Mouse (Mus musculus) MEL (cell line): Measurements from ENCODE around the gene Wfdc3. TPM values are rescaled to one million over a fixed set of nuclear protein-coding genes. Genes with fewer than 3 reads are reported as not detected.

Experiments used
- DNase-seq: peaks from one replicate; pipeline ENCODE4 v3.0.0; 2011; ENCODE audit warnings: low read depth, low spot score
- H3K27ac ChIP-seq: 2 replicates; pipeline ENCODE4 v1.5.1; 2012; ENCODE audit warnings: low read depth, mild to moderate bottlenecking, control low read depth, low read length, moderate library complexity; ENCODE audit not compliant: control insufficient read depth
- H3K27me3 ChIP-seq, 2 experiments: fragments of 150-350 bp in 1 of 2; sonication (generic) in 1 of 2; 2 replicates each; pipeline ENCODE4 v1.6.1; 2012; ENCODE audit warnings: low read length in 2 of 2, mild to moderate bottlenecking in 2 of 2, improper control_type of control experiment in 1 of 2, moderate library complexity in 1 of 2; ENCODE audit not compliant: insufficient read depth in 2 of 2, control insufficient read depth in 1 of 2
- H3K36me3 ChIP-seq, 2 experiments: 2 replicates each; pipeline ENCODE4 v1.6.1; 2012 to 2014; ENCODE audit warnings: low read length in 2 of 2, improper control_type of control experiment in 1 of 2, inconsistent platforms in 1 of 2, mild to moderate bottlenecking in 1 of 2; ENCODE audit not compliant: insufficient read depth in 2 of 2, control insufficient read depth in 1 of 2
- H3K4me1 ChIP-seq, 2 experiments: fragments of 150-350 bp in 1 of 2; sonication (generic) in 1 of 2; 2 replicates each; pipeline ENCODE4 v1.6.1; 2012; ENCODE audit warnings: low read length in 2 of 2, improper control_type of control experiment in 1 of 2, mild to moderate bottlenecking in 1 of 2; ENCODE audit not compliant: insufficient read depth in 2 of 2, control insufficient read depth in 1 of 2
- H3K4me3 ChIP-seq, 2 experiments: fragments of 150-350 bp in 1 of 2; sonication (generic) in 1 of 2; 2 replicates each; pipeline ENCODE4 v1.5.1; 2012; ENCODE audit warnings: low read depth in 2 of 2, low read length in 2 of 2, mild to moderate bottlenecking in 2 of 2, moderate library complexity in 2 of 2, control low read depth in 1 of 2, improper control_type of control experiment in 1 of 2; ENCODE audit not compliant: control insufficient read depth in 1 of 2, insufficient read depth in 1 of 2
- H3K79me2 ChIP-seq: 2 replicates; pipeline ENCODE4 v1.6.1; 2012; ENCODE audit warnings: mild to moderate bottlenecking, low read length, moderate library complexity; ENCODE audit not compliant: control insufficient read depth, poor library complexity, insufficient read depth
- H3K9ac ChIP-seq: 2 replicates; pipeline ENCODE4 v1.6.1; 2012; ENCODE audit warnings: low read depth, mild to moderate bottlenecking, control low read depth, low read length, moderate library complexity; ENCODE audit not compliant: control insufficient read depth, poor library complexity, severe bottlenecking
- H3K9me3 ChIP-seq: fragments of 150-350 bp; sonication (generic); replicated peaks from 2 replicates; pipeline ENCODE4 v1.6.1; 2012; ENCODE audit warnings: mild to moderate bottlenecking, low read length, improper control_type of control experiment, moderate library complexity; ENCODE audit not compliant: insufficient read depth
- BHLHE40 ChIP-seq: IDR thresholded peaks from 2 replicates; pipeline ENCODE4 v1.6.1; 2012; ENCODE audit warnings: low read depth, mild to moderate bottlenecking, inconsistent platforms, low read length, improper control_type of control experiment, borderline replicate concordance
- CHD1 ChIP-seq: IDR thresholded peaks from 2 replicates; pipeline ENCODE4 v1.6.1; 2012; ENCODE audit warnings: low read depth, mild to moderate bottlenecking, inconsistent platforms, low read length, improper control_type of control experiment
- CHD2 ChIP-seq: IDR thresholded peaks from 2 replicates; pipeline ENCODE4 v1.6.1; 2011; ENCODE audit warnings: low read length, improper control_type of control experiment
- CTCF ChIP-seq, 3 experiments: IDR thresholded peaks in 2 of 3; conservative IDR thresholded peaks in 1 of 3; 2 replicates each; pipeline ENCODE4 v1.5.1; 2011 to 2012; ENCODE audit warnings: low read length in 3 of 3, low read depth in 2 of 3, mild to moderate bottlenecking in 2 of 3, improper control_type of control experiment in 1 of 3, inconsistent platforms in 1 of 3, mixed read lengths in 1 of 3, moderate library complexity in 1 of 3; ENCODE audit not compliant: control insufficient read depth in 1 of 3, insufficient read depth in 1 of 3, poor library complexity in 1 of 3, severe bottlenecking in 1 of 3
- E2F4 ChIP-seq: IDR thresholded peaks from 2 replicates; pipeline ENCODE4 v1.6.1; 2011; ENCODE audit warnings: low read depth, low read length, improper control_type of control experiment, borderline replicate concordance
- ELF1 ChIP-seq: IDR thresholded peaks from 2 replicates; pipeline ENCODE4 v1.6.1; 2014; ENCODE audit warnings: low read depth, mild to moderate bottlenecking, inconsistent platforms, low read length, improper control_type of control experiment, moderate library complexity
- MAZ ChIP-seq: IDR thresholded peaks from 2 replicates; pipeline ENCODE4 v1.6.1; 2012; ENCODE audit warnings: low read depth, mild to moderate bottlenecking, inconsistent platforms, low read length, improper control_type of control experiment
- MEF2A ChIP-seq: IDR thresholded peaks from 2 replicates; pipeline ENCODE4 v1.6.1; 2014; ENCODE audit warnings: low read depth, mild to moderate bottlenecking, inconsistent platforms, low read length, improper control_type of control experiment; ENCODE audit not compliant: poor library complexity, insufficient replicate concordance, severe bottlenecking; ENCODE audit errors: extremely low read depth
- NRF1 ChIP-seq: IDR thresholded peaks from 2 replicates; pipeline ENCODE4 v1.6.1; 2014; ENCODE audit warnings: low read depth, mild to moderate bottlenecking, inconsistent platforms, low read length, improper control_type of control experiment, moderate library complexity; ENCODE audit not compliant: poor library complexity, insufficient read depth, severe bottlenecking
- POLR2AphosphoS5 ChIP-seq: IDR thresholded peaks from 2 replicates; pipeline ENCODE4 v1.6.1; 2012; ENCODE audit warnings: low read depth, borderline replicate concordance, mild to moderate bottlenecking, inconsistent platforms, low read length, moderate library complexity, mixed read lengths
- RCOR1 ChIP-seq: IDR thresholded peaks from 2 replicates; pipeline ENCODE4 v1.6.1; 2012; ENCODE audit warnings: low read depth, mild to moderate bottlenecking, inconsistent platforms, low read length, improper control_type of control experiment
- TAL1 ChIP-seq: IDR thresholded peaks from 2 replicates; pipeline ENCODE4 v1.6.1; 2012; ENCODE audit warnings: mild to moderate bottlenecking, inconsistent platforms, low read length, moderate library complexity, mixed read lengths
- TBP ChIP-seq: IDR thresholded peaks from 2 replicates; pipeline ENCODE4 v1.8.0; 2011; ENCODE audit warnings: low read depth, low read length, improper control_type of control experiment
- UBTF ChIP-seq: IDR thresholded peaks from 2 replicates; pipeline ENCODE4 v1.6.1; 2012; ENCODE audit warnings: low read depth, mild to moderate bottlenecking, inconsistent platforms, low read length, improper control_type of control experiment, moderate library complexity, borderline replicate concordance; ENCODE audit not compliant: insufficient read depth
- USF2 ChIP-seq, 2 experiments: IDR thresholded peaks; 2 replicates each; pipeline ENCODE4 v1.6.1; 2011 to 2012; ENCODE audit warnings: improper control_type of control experiment in 2 of 2, low read length in 2 of 2, borderline replicate concordance in 1 of 2, inconsistent platforms in 1 of 2, low read depth in 1 of 2, mild to moderate bottlenecking in 1 of 2; ENCODE audit not compliant: insufficient read depth in 1 of 2
- ZMIZ1 ChIP-seq: IDR thresholded peaks from 2 replicates; pipeline ENCODE4 v1.6.1; 2012; ENCODE audit warnings: low read depth, mild to moderate bottlenecking, inconsistent platforms, low read length, improper control_type of control experiment, moderate library complexity
- polyA plus RNA-seq, 2 experiments: library from polyadenylated mRNA; stranded (reverse) in 1 of 2; unstranded in 1 of 2; fragments of >175 nt in 1 of 2; fragments of >200 nt in 1 of 2; gene quantifications; 2 replicates each; pipeline versions ENCODE4 v1.2.1 to v1.2.4; 2012; ENCODE audit warnings: low replicate concordance in 2 of 2, low read depth in 1 of 2; ENCODE audit not compliant: insufficient read length in 2 of 2, insufficient read depth in 1 of 2, missing spikeins in 1 of 2
- total RNA-seq: library from RNA; depleted of rRNA; stranded (reverse); fragments of 300-350 nt; gene quantifications from 2 replicates; pipeline ENCODE4 v1.2.3, GENCODE M21; 2012; rRNA removed

Wfdc3 gene
- total and polyA plus RNA-seq, 3 experiments, result 0.31 to 0.40 TPM; not detected in 1

DNA sequence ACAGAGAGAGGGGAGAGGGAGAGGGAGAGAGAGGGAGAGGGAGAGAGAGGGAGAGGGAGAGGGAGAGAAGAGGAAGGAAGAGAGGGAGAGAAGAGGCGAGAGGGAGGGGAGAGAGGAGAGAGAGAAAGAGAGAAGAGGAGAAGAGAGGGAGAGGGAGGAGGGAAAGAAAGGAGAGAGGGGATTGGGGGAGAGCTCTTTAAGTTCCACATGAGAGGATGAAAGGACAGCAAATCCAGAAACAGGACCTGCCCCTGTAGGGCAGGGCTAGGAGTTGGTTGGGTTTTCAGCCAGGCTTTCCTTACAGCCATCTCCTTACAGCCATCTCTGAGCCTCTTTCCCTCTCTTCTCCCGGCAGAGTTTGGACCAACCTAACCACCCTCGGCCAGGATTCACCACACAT, 60.9 kb downstream of the Wfdc3 start, which contains the start of gene Wfdc13:
TSS of gene Wfdc13 (plus strand) at position 301 of the 400 bp plus-strand sequence.
- Histone ChIP-seq H3K36me3 (no peaks in the 10 kb centered on the region), H3K9ac (no peak within 1 kb of the TSS), H3K9me3 (no peaks in the 10 kb centered on the region), H3K27ac (no peak within 1 kb of the TSS), H3K4me1 (no peaks in the 10 kb centered on the region; a peak in 1 of 4 replicates), H3K27me3 (peaks cover 6 to 10% of the 10 kb centered on the region in 2 experiments), H3K79me2 (no peaks in the 10 kb centered on the region; the same call in 1 of the 2 replicates), H3K4me3 (no peak within 1 kb of the TSS)
- TF ChIP-seq ELF1 (no peak), MAZ (no peak), TBP (no peak), UBTF (no peak), TAL1 (no peak), CTCF (IDR thresholded peaks at IDR 0.05 in 2 of 3, conservative IDR thresholded peaks at IDR 0.05 in 1 of 3; ENCODE audit: control insufficient read depth in 1 of 3, insufficient read depth in 1 of 3, low read depth in 2 of 3, low read length in 3 of 3, poor library complexity in 1 of 3, severe bottlenecking in 1 of 3) (no peak), USF2 (IDR thresholded peaks at IDR 0.05; ENCODE audit: borderline replicate concordance in 1 of 2, insufficient read depth in 1 of 2, low read depth in 1 of 2, low read length in 2 of 2) (no peak), ZMIZ1 (no peak), CHD2 (no peak), BHLHE40 (no peak), POLR2AphosphoS5 (no peak), NRF1 (no peak), E2F4 (no peak), CHD1 (no peak), RCOR1 (no peak), MEF2A (no peak)
- no peak for DNase-seq

Other genes starting within 250 kb of the Wfdc3 start
- 35.8 and 39.8 TPM in 2 replicates for gene Pigt, start 248.4 kb downstream of the Wfdc3 start, total RNA-seq
- 100 to 1,000 TPM in 1 of 2 experiments, not detected in 1; 115 TPM for gene Pigt, start 248.4 kb downstream of the Wfdc3 start, polyA plus RNA-seq
- gene Wfdc2, start 183.5 kb downstream of the Wfdc3 start, total RNA-seq, result not detected in 2 replicates
- not detected for gene Wfdc2, start 183.5 kb downstream of the Wfdc3 start, polyA plus RNA-seq
- not detected in 2 replicates for gene Spint3, start 172.5 kb downstream of the Wfdc3 start, total RNA-seq
- not detected for gene Spint3, start 172.5 kb downstream of the Wfdc3 start, polyA plus RNA-seq
- gene Wfdc6a, start 160.5 kb downstream of the Wfdc3 start, total RNA-seq, result not detected in 2 replicates
- not detected for gene Wfdc6a, start 160.5 kb downstream of the Wfdc3 start, polyA plus RNA-seq
- not detected in 2 replicates for gene Eppin, start 152.3 kb downstream of the Wfdc3 start, total RNA-seq
- not detected for gene Eppin, start 152.3 kb downstream of the Wfdc3 start, polyA plus RNA-seq
- gene Wfdc6b, start 132.4 kb downstream of the Wfdc3 start, total RNA-seq, result not detected in 2 replicates
- gene Wfdc6b, start 132.4 kb downstream of the Wfdc3 start, polyA plus RNA-seq, result not detected
- not detected in 2 replicates for gene Wfdc8, start 132.3 kb downstream of the Wfdc3 start, total RNA-seq
- not detected for gene Wfdc8, start 132.3 kb downstream of the Wfdc3 start, polyA plus RNA-seq
- not detected in 2 replicates for gene Wfdc16, start 107.1 kb downstream of the Wfdc3 start, total RNA-seq
- not detected for gene Wfdc16, start 107.1 kb downstream of the Wfdc3 start, polyA plus RNA-seq
- gene Wfdc10, start 89.9 kb downstream of the Wfdc3 start, total RNA-seq, result not detected in 2 replicates
- gene Wfdc10, start 89.9 kb downstream of the Wfdc3 start, polyA plus RNA-seq, result not detected
- not detected in 2 replicates for gene Wfdc9, start 89.3 kb downstream of the Wfdc3 start, total RNA-seq
- not detected for gene Wfdc9, start 89.3 kb downstream of the Wfdc3 start, polyA plus RNA-seq
- not detected in 2 replicates for gene Wfdc11, start 71.8 kb downstream of the Wfdc3 start, total RNA-seq
- not detected for gene Wfdc11, start 71.8 kb downstream of the Wfdc3 start, polyA plus RNA-seq
- 0.12 TPM in 1 of 2 replicates, not detected in the other for gene Wfdc13, start 60.8 kb downstream of the Wfdc3 start, total RNA-seq
- gene Wfdc13, start 60.8 kb downstream of the Wfdc3 start, polyA plus RNA-seq, result not detected
- not detected in 2 replicates for gene Spint4, start 47.4 kb downstream of the Wfdc3 start, total RNA-seq
- gene Spint4, start 47.4 kb downstream of the Wfdc3 start, polyA plus RNA-seq, result not detected
- gene Spint5, start 30.6 kb downstream of the Wfdc3 start, total RNA-seq, result not detected in 2 replicates
- not detected for gene Spint5, start 30.6 kb downstream of the Wfdc3 start, polyA plus RNA-seq
- gene Dnttip1, start 52 bp upstream of the Wfdc3 start, total RNA-seq, result 20.6 and 20.9 TPM in 2 replicates
- gene Dnttip1, start 52 bp upstream of the Wfdc3 start, polyA plus RNA-seq, result 10 to 100 TPM in 1 of 2 experiments, not detected in 1; 59.9 TPM
- 170 and 177 TPM in 2 replicates for gene Ube2c, start 24.0 kb upstream of the Wfdc3 start, total RNA-seq
- gene Ube2c, start 24.0 kb upstream of the Wfdc3 start, polyA plus RNA-seq, result 100 to 1,000 TPM; 257 to 365 TPM
- gene Tnnc2, start 34.0 kb upstream of the Wfdc3 start, total RNA-seq, result not detected in 2 replicates
- gene Tnnc2, start 34.0 kb upstream of the Wfdc3 start, polyA plus RNA-seq, result not detected
- gene Snx21, start 39.9 kb upstream of the Wfdc3 start, total RNA-seq, result 3.8 and 4.0 TPM in 2 replicates
- 1 to 10 TPM in 1 of 2 experiments, not detected in 1; 7.7 TPM for gene Snx21, start 39.9 kb upstream of the Wfdc3 start, polyA plus RNA-seq
- 32.2 and 40.3 TPM in 2 replicates for gene Acot8, start 59.0 kb upstream of the Wfdc3 start, total RNA-seq
- 10 to 100 TPM in 1 of 2 experiments, not detected in 1; 30.9 TPM for gene Acot8, start 59.0 kb upstream of the Wfdc3 start, polyA plus RNA-seq
- 4.7 and 4.8 TPM in 2 replicates for gene Zswim3, start 59.2 kb upstream of the Wfdc3 start, total RNA-seq
- gene Zswim3, start 59.2 kb upstream of the Wfdc3 start, polyA plus RNA-seq, result 1 to 10 TPM in 1 of 2 experiments, not detected in 1; 5.9 TPM
- 7.1 and 8.2 TPM in 2 replicates for gene Zswim1, start 76.8 kb upstream of the Wfdc3 start, total RNA-seq
- gene Zswim1, start 76.8 kb upstream of the Wfdc3 start, polyA plus RNA-seq, result 10 to 100 TPM in 1 of 2 experiments, not detected in 1; 17.4 TPM
- 0.42 and 0.50 TPM in 2 replicates for gene Spata25, start 82.6 kb upstream of the Wfdc3 start, total RNA-seq
- gene Spata25, start 82.6 kb upstream of the Wfdc3 start, polyA plus RNA-seq, result under 1 TPM in 1 of 2 experiments, not detected in 1; 0.13 TPM
- 46.3 and 50.5 TPM in 2 replicates for gene Ctsa, start 86.9 kb upstream of the Wfdc3 start, total RNA-seq
- gene Ctsa, start 86.9 kb upstream of the Wfdc3 start, polyA plus RNA-seq, result 10 to 100 TPM in 1 of 2 experiments, not detected in 1; 87.7 TPM
- gene Neurl2, start 87.5 kb upstream of the Wfdc3 start, total RNA-seq, result 1.6 and 2.0 TPM in 2 replicates
- 1 to 10 TPM in 1 of 2 experiments, not detected in 1; 2.6 TPM for gene Neurl2, start 87.5 kb upstream of the Wfdc3 start, polyA plus RNA-seq
- 5.2 and 6.8 TPM in 2 replicates for gene Pltp, start 111.8 kb upstream of the Wfdc3 start, total RNA-seq
- gene Pltp, start 111.8 kb upstream of the Wfdc3 start, polyA plus RNA-seq, result 10 to 100 TPM in 1 of 2 experiments, not detected in 1; 17.1 TPM
- 46.8 and 47.6 TPM in 2 replicates for gene Pcif1, start 133.4 kb upstream of the Wfdc3 start, total RNA-seq
- gene Pcif1, start 133.4 kb upstream of the Wfdc3 start, polyA plus RNA-seq, result 100 to 1,000 TPM in 1 of 2 experiments, not detected in 1; 118 TPM
- 12.3 and 12.6 TPM in 2 replicates for gene Zfp335, start 165.8 kb upstream of the Wfdc3 start, total RNA-seq
- gene Zfp335, start 165.8 kb upstream of the Wfdc3 start, polyA plus RNA-seq, result 10 to 100 TPM in 1 of 2 experiments, not detected in 1; 24.1 TPM
- gene Mmp9, start 194.8 kb upstream of the Wfdc3 start, total RNA-seq, result 0.20 and 0.23 TPM in 2 replicates
- gene Mmp9, start 194.8 kb upstream of the Wfdc3 start, polyA plus RNA-seq, result under 1 TPM in 1 of 2 experiments, not detected in 1; 0.19 TPM
- 0.36 and 0.50 TPM in 2 replicates for gene Slc12a5, start 214.9 kb upstream of the Wfdc3 start, total RNA-seq
- 1 to 10 TPM in 1 of 2 experiments, not detected in 1; 1.3 TPM for gene Slc12a5, start 214.9 kb upstream of the Wfdc3 start, polyA plus RNA-seq